Mouse (Mus musculus): ENCODE measurements around the gene Hddc3. TPM values are rescaled to one million over a fixed set of nuclear protein-coding genes. Genes with fewer than 3 reads are reported as not detected.

Gene Hddc3
- polyA plus RNA-seq, 1 experiment from 2014 or later: 14.4 TPM

- H3K36me3 ChIP-seq: peaks cover 71% of the 10 kb centered on the region
- no peak overlapping the region for H3K9ac ChIP-seq
- H3K4me3 ChIP-seq: no peak overlapping the region
- no peak overlapping the region for H3K27ac ChIP-seq (ENCODE audit: poor library complexity, severe bottlenecking)
- H3K27me3 ChIP-seq (replicated peaks): no peaks in the 10 kb centered on the region
- peaks cover 5% of the 10 kb centered on the region for H3K4me1 ChIP-seq (replicated peaks)
- 91% methylated on average over 8 of the region's 8 CpGs for WGBS
- no peak overlapping the region for H3K4me2 ChIP-seq
- H3K9me3 ChIP-seq (replicated peaks): no peaks in the 10 kb centered on the region
- no peak for ATAC-seq (ENCODE audit: insufficient number of reproducible peaks, low FRiP score)
These were observed 10.0 kb downstream of the Hddc3 start for GRCm38 (mm10) chr7:80352920-80353319.

GRCm38 (mm10) chr7:80356351-80356750 lies 13.4 kb downstream of the Hddc3 start:
- 83% methylated on average over 13 of the region's 13 CpGs for WGBS
- Histone ChIP-seq H3K36me3 (peaks cover 86% of the 10 kb centered on the region), H3K9me3 (replicated peaks) (no peaks in the 10 kb centered on the region), H3K27ac (ENCODE audit: poor library complexity, severe bottlenecking) (peak overlapping the region; percentile 63), H3K4me2 (no peak overlapping the region), H3K4me1 (replicated peaks) (peaks cover 13% of the 10 kb centered on the region), H3K4me3 (no peak overlapping the region), H3K27me3 (replicated peaks) (no peaks in the 10 kb centered on the region), H3K9ac (no peak overlapping the region)
- no peak for ATAC-seq (ENCODE audit: insufficient number of reproducible peaks, low FRiP score)

- Histone ChIP-seq H3K4me2 (no peak overlapping the region), H3K9me3 (replicated peaks) (no peaks in the 10 kb centered on the region), H3K4me3 (no peak overlapping the region), H3K9ac (0 out of 2 replicates have a peak overlapping the region, but pooled peaks have one; percentile 40), H3K27ac (ENCODE audit: poor library complexity, severe bottlenecking) (peak overlapping the region; percentile 63), H3K36me3 (peaks cover 88% of the 10 kb centered on the region), H3K27me3 (replicated peaks) (no peaks in the 10 kb centered on the region), H3K4me1 (replicated peaks) (peaks cover 13% of the 10 kb centered on the region)
- WGBS: 52% methylated on average over 8 of the region's 8 CpGs
- peak; percentile 53; the same call in 1 of the 2 replicates for ATAC-seq (ENCODE audit: insufficient number of reproducible peaks, low FRiP score)
These were observed 14.3 kb downstream of the Hddc3 start for GRCm38 (mm10) chr7:80357156-80357555.

- Histone ChIP-seq H3K4me3 (no peak overlapping the region), H3K9me3 (replicated peaks) (no peaks in the 10 kb centered on the region), H3K4me2 (no peak overlapping the region), H3K27me3 (replicated peaks) (no peaks in the 10 kb centered on the region), H3K4me1 (replicated peaks) (peaks cover 13% of the 10 kb centered on the region), H3K27ac (ENCODE audit: poor library complexity, severe bottlenecking) (0 out of 2 replicates have a peak overlapping the region, but pooled peaks have one; percentile 61), H3K36me3 (peaks cover 88% of the 10 kb centered on the region), H3K9ac (no peak overlapping the region)
- ATAC-seq (ENCODE audit: insufficient number of reproducible peaks, low FRiP score): no peak
- 66% methylated on average over 4 of the region's 4 CpGs for WGBS
These were observed 15.1 kb downstream of the Hddc3 start for GRCm38 (mm10) chr7:80358039-80358438.

- no peak for ATAC-seq (ENCODE audit: insufficient number of reproducible peaks, low FRiP score)
- H3K4me3 ChIP-seq: no peak overlapping the region
- no peak overlapping the region for H3K9ac ChIP-seq
- WGBS: 40% methylated on average over 3 of the region's 3 CpGs
- H3K4me1 ChIP-seq (replicated peaks): peaks cover 13% of the 10 kb centered on the region
- H3K4me2 ChIP-seq: no peak overlapping the region
- peaks cover 13% of the 10 kb centered on the region for H3K9me3 ChIP-seq (replicated peaks)
- no peak overlapping the region for H3K27ac ChIP-seq (ENCODE audit: poor library complexity, severe bottlenecking)
- peaks cover 98% of the 10 kb centered on the region for H3K36me3 ChIP-seq
- H3K27me3 ChIP-seq (replicated peaks): no peaks in the 10 kb centered on the region
These were observed 17.5 kb downstream of the Hddc3 start for GRCm38 (mm10) chr7:80360435-80360834.

- no peak overlapping the region for H3K4me3 ChIP-seq
- ATAC-seq (ENCODE audit: insufficient number of reproducible peaks, low FRiP score): no peak
- peaks cover 22% of the 10 kb centered on the region for H3K4me1 ChIP-seq (replicated peaks)
- no peak overlapping the region for H3K27ac ChIP-seq (ENCODE audit: poor library complexity, severe bottlenecking)
- H3K27me3 ChIP-seq (replicated peaks): no peaks in the 10 kb centered on the region
- H3K36me3 ChIP-seq: peaks cover 78% of the 10 kb centered on the region
- H3K9ac ChIP-seq: no peak overlapping the region
- H3K4me2 ChIP-seq: no peak overlapping the region
- WGBS: 69% methylated on average over 2 of the region's 2 CpGs
- peaks cover 13% of the 10 kb centered on the region for H3K9me3 ChIP-seq (replicated peaks)
These were observed 22.9 kb downstream of the Hddc3 start for GRCm38 (mm10) chr7:80365759-80366158.

GRCm38 (mm10) chr7:80367232-80367631 lies 24.3 kb downstream of the Hddc3 start:
- whole genome bisulfite sequencing: 92% methylated on average over 7 of the region's 7 CpGs
- Histone ChIP-seq H3K9me3 (replicated peaks) (peaks cover 13% of the 10 kb centered on the region), H3K27ac (ENCODE audit: poor library complexity, severe bottlenecking) (no peak overlapping the region), H3K9ac (no peak overlapping the region), H3K36me3 (peaks cover 63% of the 10 kb centered on the region), H3K4me2 (no peak overlapping the region), H3K4me1 (replicated peaks) (peaks cover 22% of the 10 kb centered on the region), H3K27me3 (replicated peaks) (no peaks in the 10 kb centered on the region), H3K4me3 (no peak overlapping the region)
- ATAC-seq (ENCODE audit: insufficient number of reproducible peaks, low FRiP score): no peak

- Histone ChIP-seq H3K9me3 (replicated peaks) (peaks cover 13% of the 10 kb centered on the region), H3K4me1 (replicated peaks) (peaks cover 22% of the 10 kb centered on the region), H3K9ac (peak overlapping the region; percentile 43; the same call in 1 of the 2 replicates), H3K4me3 (no peak overlapping the region), H3K36me3 (peaks cover 55% of the 10 kb centered on the region), H3K27ac (ENCODE audit: poor library complexity, severe bottlenecking) (peak overlapping the region; percentile 57; the same call in 1 of the 2 replicates), H3K27me3 (replicated peaks) (no peaks in the 10 kb centered on the region), H3K4me2 (no peak overlapping the region)
- WGBS: 82% methylated on average over 9 of the region's 9 CpGs
- no peak for ATAC-seq (ENCODE audit: insufficient number of reproducible peaks, low FRiP score)
These were observed 25.1 kb downstream of the Hddc3 start for GRCm38 (mm10) chr7:80368009-80368408.

GRCm38 (mm10) chr7:80368635-80369421 lies 25.9 kb downstream of the Hddc3 start:
- Histone ChIP-seq H3K9ac (peak overlapping the region; percentile 93; the same call in 1 of the 2 replicates), H3K4me2 (peak overlapping the region; percentile 83), H3K27ac (ENCODE audit: poor library complexity, severe bottlenecking) (peak overlapping the region; percentile 57; the same call in 1 of the 2 replicates), H3K27me3 (replicated peaks) (no peaks in the 10 kb centered on the region), H3K4me1 (replicated peaks) (peaks cover 22% of the 10 kb centered on the region), H3K9me3 (replicated peaks) (peaks cover 6% of the 10 kb centered on the region), H3K4me3 (no peak overlapping the region), H3K36me3 (peaks cover 47% of the 10 kb centered on the region)
- ATAC-seq (ENCODE audit: insufficient number of reproducible peaks, low FRiP score): no peak
- 60% methylated on average over 20 of the region's 20 CpGs for WGBS

- H3K27me3 ChIP-seq (replicated peaks): no peaks in the 10 kb centered on the region
- 60% methylated on average over 5 of the region's 5 CpGs for WGBS
- peak overlapping the region; percentile 83; the same call in 1 of the 2 replicates for H3K4me3 ChIP-seq
- ATAC-seq (ENCODE audit: insufficient number of reproducible peaks, low FRiP score): no peak
- 0 out of 2 replicates have a peak, but pooled peaks cover under 1% of the 10 kb centered on the region for H3K9me3 ChIP-seq (replicated peaks)
- H3K9ac ChIP-seq: peak overlapping the region; percentile 93; the same call in 1 of the 2 replicates
- H3K4me2 ChIP-seq: peak overlapping the region; percentile 83
- H3K4me1 ChIP-seq (replicated peaks): peaks cover 22% of the 10 kb centered on the region
- peak overlapping the region; percentile 7; the same call in 1 of the 2 replicates for H3K27ac ChIP-seq (ENCODE audit: poor library complexity, severe bottlenecking)
- H3K36me3 ChIP-seq: peaks cover 41% of the 10 kb centered on the region
These were observed 26.6 kb downstream of the Hddc3 start for GRCm38 (mm10) chr7:80369461-80369860.

- H3K36me3 ChIP-seq: peaks cover 36% of the 10 kb centered on the region
- peak overlapping the region; percentile 93 for H3K9ac ChIP-seq
- H3K4me1 ChIP-seq (replicated peaks): peaks cover 22% of the 10 kb centered on the region
- no peaks in the 10 kb centered on the region for H3K9me3 ChIP-seq (replicated peaks)
- H3K27ac ChIP-seq (ENCODE audit: poor library complexity, severe bottlenecking): peak overlapping the region; percentile 85
- 52% methylated on average over 4 of the region's 4 CpGs for WGBS
- no peaks in the 10 kb centered on the region for H3K27me3 ChIP-seq (replicated peaks)
- peak overlapping the region; percentile 83 for H3K4me3 ChIP-seq
- ATAC-seq (ENCODE audit: insufficient number of reproducible peaks, low FRiP score): no peak
- peak overlapping the region; percentile 83 for H3K4me2 ChIP-seq
These were observed 27.1 kb downstream of the Hddc3 start for GRCm38 (mm10) chr7:80369967-80370431.

All from heart, embryonic 12.5 days (tissue).